ENCODE assay signal across 8 mouse cellular contexts in genomic region chr11:75733227-75733940, GRCm38 (mm10). TPM values are rescaled to one million over a fixed set of nuclear protein-coding genes. Genes with fewer than 3 reads are reported as not detected.
DNase-seq lines count a peak whose midpoint lies in the region; ATAC-seq and TF ChIP-seq lines count a peak whose summit lies in the region.

No protein-coding gene starts in this region.

- H3K36me3 ChIP-seq in forebrain, embryonic 16.5 days (ENCODE audit: control insufficient read depth, insufficient read depth): no peaks in the 10 kb centered on the region
- H3K36me3 ChIP-seq in macrophage (ENCODE audit: inconsistent target): no peaks in the 10 kb centered on the region

- H3K4me1 ChIP-seq in forebrain, embryonic 16.5 days (replicated peaks; ENCODE audit: control insufficient read depth, insufficient read depth, low read length): peaks cover 38% of the 10 kb centered on the region

- peak; percentile 57 for ATAC-seq in forebrain, embryonic 16.5 days

- TF ChIP-seq CTCF in brain, embryonic 14.5 days (IDR thresholded peaks at IDR 0.05; ENCODE audit: borderline replicate concordance, extremely low read depth, insufficient read depth, insufficient read length): no peak

- peak; percentile 68 for DNase-seq in MN1 (ENCODE audit: low spot score)
- DNase-seq in brain, embryonic 14.5 days (ENCODE audit: low read depth): peak; percentile 58
- DNase-seq in heart, postnatal 36 days: peak; percentile 74 to 96
- DNase-seq in left cerebral cortex, postnatal 10 days (ENCODE audit: extremely low spot score in 1 of 2, low spot score in 2 of 2): peak; percentile 31 to 83
- DNase-seq in right cerebral cortex, postnatal 4 days: peak; percentile 75
- DNase-seq in Muller cell, postnatal 12 days (ENCODE audit: inconsistent ontology term): no peak

- no peak for TF ChIP-seq POLR2A in brain, embryonic 14.5 days (IDR thresholded peaks at IDR 0.05; ENCODE audit: borderline replicate concordance, extremely low read depth, insufficient read depth, insufficient read length, poor library complexity, severe bottlenecking)

- WGBS in forebrain, embryonic 16.5 days: under 1% methylated on average over 42 of the region's 52 CpGs
- under 1% methylated on average over 52 of the region's 52 CpGs for WGBS in macrophage (ENCODE audit: missing documents)

- H3K4me3 ChIP-seq in forebrain, embryonic 16.5 days (replicated peaks; ENCODE audit: low read length): peak overlapping the region; percentile 84
- H3K4me3 ChIP-seq in macrophage (ENCODE audit: inconsistent target): peak overlapping the region; percentile 80

- peak overlapping the region; percentile 99 for H3K9ac ChIP-seq in forebrain, embryonic 16.5 days (replicated peaks; ENCODE audit: low read depth, low read length)

- H3K27ac ChIP-seq in forebrain, embryonic 16.5 days (ENCODE audit: low read length): peak overlapping the region; percentile 99
- H3K27ac ChIP-seq in macrophage: peak overlapping the region; percentile 62

- intact Hi-C loops in heart, postnatal 36 days (cut with DNase I): no loop called here
- intact Hi-C loops in left cerebral cortex, postnatal 10 days (cut with DNase I): no loop called here

- no peaks in the 10 kb centered on the region for H3K9me3 ChIP-seq in forebrain, embryonic 16.5 days (ENCODE audit: control insufficient read depth, low read length)

- H3K4me2 ChIP-seq in forebrain, embryonic 16.5 days (ENCODE audit: low read length): peak overlapping the region; percentile 77

- no peaks in the 10 kb centered on the region for H3K27me3 ChIP-seq in forebrain, embryonic 16.5 days (replicated peaks; ENCODE audit: control insufficient read depth, insufficient read depth, low read length)

- H3K79me2 ChIP-seq in macrophage (ENCODE audit: inconsistent target): peaks cover 53% of the 10 kb centered on the region

RNA-seq across cellular contexts. Expression of gene Ywhae, which starts 0.7 kb away (rescaled TPM):
- 994 and 1,239 TPM in 2 replicates for polyA plus RNA-seq in brain, embryonic 14.5 days (2012; rRNA removed)
- polyA plus RNA-seq in forebrain, embryonic 16.5 days (2015; fragmentation: Nextera tagmentation; extraction: Ambion mirVana): 1,407 and 1,506 TPM in 2 replicates
- total RNA-seq in heart, postnatal 36 days (2021): 100 to 1,000 TPM; 561 to 563 TPM
- 1,000 to 10,000 TPM; 1,585 to 1,598 TPM for total RNA-seq in left cerebral cortex, postnatal 10 days (2021)
- 100 to 1,000 TPM in 11 of 26 experiments, 10 to 100 TPM in 15; 58.9 to 129 (median 91.3) TPM for total RNA-seq in macrophage (2018; cell fraction: chromatin; rRNA removed)
- total RNA-seq in macrophage (2018; cell fraction: cytosol; rRNA removed): 100 to 1,000 TPM; 293 to 451 (median 327) TPM
- total RNA-seq in macrophage (2018; cell fraction: nucleus; rRNA removed): 100 to 1,000 TPM in 23 of 26 experiments, 10 to 100 TPM in 3; 91.4 to 244 (median 146) TPM
- polyA plus RNA-seq in macrophage (2018): 317 to 1,145 TPM (median 466 TPM) in 3 replicates

RNA-seq across cellular contexts. Expression of gene Crk, which starts 54.3 kb away (rescaled TPM):
- 86.9 and 91.0 TPM in 2 replicates for polyA plus RNA-seq in brain, embryonic 14.5 days (2012; rRNA removed)
- 130 and 142 TPM in 2 replicates for polyA plus RNA-seq in forebrain, embryonic 16.5 days (2015; fragmentation: Nextera tagmentation; extraction: Ambion mirVana)
- 10 to 100 TPM; 78.4 to 84.2 TPM for total RNA-seq in heart, postnatal 36 days (2021)
- 100 to 1,000 TPM; 123 to 129 TPM for total RNA-seq in left cerebral cortex, postnatal 10 days (2021)
- total RNA-seq in macrophage (2018; cell fraction: chromatin; rRNA removed): 100 to 1,000 TPM; 135 to 258 (median 172) TPM
- total RNA-seq in macrophage (2018; cell fraction: cytosol; rRNA removed): 100 to 1,000 TPM in 3 of 26 experiments, 10 to 100 TPM in 23; 72.1 to 124 (median 81.7) TPM
- total RNA-seq in macrophage (2018; cell fraction: nucleus; rRNA removed): 100 to 1,000 TPM in 25 of 26 experiments, 10 to 100 TPM in 1; 97.0 to 221 (median 127) TPM
- 52.3 to 73.1 TPM (median 60.5 TPM) in 3 replicates for polyA plus RNA-seq in macrophage (2018)
